Mouse (Mus musculus): ENCODE measurements around the gene Zglp1.

DNA sequence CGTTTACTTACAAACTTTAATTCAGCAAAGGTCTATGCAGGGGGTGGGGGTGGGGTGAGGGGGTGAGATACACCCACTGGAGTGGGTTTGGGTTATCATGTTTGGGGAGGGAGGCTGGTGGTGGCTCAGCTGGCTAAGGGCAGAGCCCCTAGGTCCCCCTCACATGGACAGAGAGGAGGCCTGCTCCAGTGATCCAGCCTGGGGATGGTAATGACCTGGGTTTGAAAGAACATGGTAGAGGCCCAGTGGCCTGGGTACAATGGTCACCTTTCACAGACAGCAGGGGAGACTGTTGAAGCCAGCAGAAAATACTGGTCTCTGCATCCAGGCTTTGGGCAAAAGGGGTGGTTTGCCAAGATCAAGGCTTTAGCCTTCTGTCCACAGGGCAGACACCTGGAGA is 7.3 kb upstream of the Zglp1 start:
- TF ChIP-seq CTCF (IDR thresholded peaks at IDR 0.05; ENCODE audit: low read depth, low read length) (no peak), POLR2A (IDR thresholded peaks at IDR 0.05; ENCODE audit: borderline replicate concordance, low read depth, low read length) (no peak)

All from bone marrow macrophage, adult 2 months (primary cell).